Mouse (Mus musculus) kidney, adult 2 months (tissue): ENCODE measurements around the gene Eif3d. TPM values are rescaled to one million over a fixed set of nuclear protein-coding genes. Genes with fewer than 3 reads are reported as not detected.

Experiments used
- DNase-seq: peaks from one replicate; pipeline ENCODE4 v3.0.0; 2021
- H3K27ac ChIP-seq: fragments of 200-500 bp; 2 replicates; pipeline ENCODE4 v1.5.1; 2012; ENCODE audit warnings: low read depth, low read length, control low read depth, inconsistent platforms; ENCODE audit not compliant: insufficient read depth
- H3K27me3 ChIP-seq: fragments of 200-500 bp; replicated peaks from 2 replicates; pipeline ENCODE4 v1.6.1; 2012; ENCODE audit warnings: mild to moderate bottlenecking, moderate library complexity, low read length, inconsistent platforms; ENCODE audit not compliant: control insufficient read depth, insufficient read depth
- H3K36me3 ChIP-seq: fragments of 200-500 bp; 2 replicates; pipeline ENCODE4 v1.6.1; 2012; ENCODE audit warnings: mild to moderate bottlenecking, moderate library complexity, low read length, inconsistent platforms; ENCODE audit not compliant: control insufficient read depth, insufficient read depth
- H3K4me1 ChIP-seq: fragments of 200-500 bp; 2 replicates; pipeline ENCODE4 v1.6.1; 2011; ENCODE audit warnings: low read length; ENCODE audit not compliant: control insufficient read depth, insufficient read depth
- H3K4me3 ChIP-seq: fragments of 200-500 bp; 2 replicates; pipeline ENCODE4 v1.5.1; 2011; ENCODE audit warnings: mild to moderate bottlenecking, low read depth, low read length, control low read depth; ENCODE audit not compliant: insufficient read depth
- CTCF ChIP-seq: fragments of 200-500 bp; conservative IDR thresholded peaks from 2 replicates; pipeline ENCODE4 v1.5.1; 2011; ENCODE audit warnings: low read depth, mild to moderate bottlenecking, control low read depth, low read length, moderate library complexity, mixed read lengths; ENCODE audit not compliant: insufficient read depth, insufficient read length
- POLR2A ChIP-seq: fragments of 200-500 bp; IDR thresholded peaks from one replicate; pipeline ENCODE4 v1.6.1; 2011; ENCODE audit warnings: low read depth, low read length, control low read depth
- WGBS: fragments of 180-500 bp; shearing (Covaris S2); methylation state at CpG from one replicate; pipeline ENCODE4 v1.1.7; 2018; 5-methylcytosine and 5-hydroxymethylcytosine counted together
- polyA plus RNA-seq: library from polyadenylated mRNA; depleted of rRNA; stranded (reverse); fragments of >200 nt; gene quantifications from 2 replicates; pipeline ENCODE4 v1.2.3, GENCODE M21; 2012

Gene Eif3d
- polyA plus RNA-seq, 1 experiment = 132 TPM

DNA sequence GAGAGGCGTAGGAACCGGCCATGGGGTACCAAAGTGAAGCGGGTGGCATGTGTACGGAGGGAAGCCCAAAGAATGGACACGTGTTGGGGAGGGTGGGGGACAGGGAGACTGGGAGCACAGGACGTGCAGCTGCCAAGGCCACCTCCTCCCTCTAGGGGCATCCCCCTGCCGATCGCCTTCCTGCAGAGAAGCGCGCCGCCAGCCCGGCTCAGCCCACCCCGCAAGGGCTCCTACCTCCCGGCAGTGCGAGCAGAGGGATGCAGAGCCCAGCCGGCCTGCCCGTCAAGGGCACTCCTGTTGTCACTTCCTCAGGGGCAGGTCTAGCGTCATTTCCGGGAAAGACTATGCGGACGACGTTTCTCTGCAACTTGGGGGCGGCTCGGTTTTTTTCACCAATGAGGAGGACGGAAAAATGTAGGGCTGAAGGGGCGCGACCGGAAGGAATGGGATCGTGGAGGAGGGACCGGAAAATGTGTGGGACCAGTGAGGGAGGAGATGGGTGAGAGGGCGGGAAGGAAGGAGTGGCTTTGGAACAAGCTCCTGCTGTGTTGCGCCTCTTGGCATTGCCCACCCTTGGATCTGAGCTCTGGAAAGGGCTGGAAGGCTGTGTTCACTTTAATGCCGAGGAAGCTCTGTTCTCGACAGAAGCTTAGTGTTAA is 41.8 kb downstream of the Eif3d start, which contains the start of gene Txn2:
TSS of gene Txn2 (minus strand) at position 334 of the 659 bp plus-strand sequence.
- 0% methylated on average over 34 of the region's 34 CpGs for WGBS
- peaks cover 13% of the 10 kb centered on the region for H3K4me1 ChIP-seq
- H3K27me3 ChIP-seq = no peaks in the 10 kb centered on the region
- peak; percentile 99 for DNase-seq
- no peaks in the 10 kb centered on the region; the same call in 1 of the 2 replicates for H3K36me3 ChIP-seq
- peak within 1 kb of the TSS; percentile 79 for H3K4me3 ChIP-seq
- H3K27ac ChIP-seq = peak within 1 kb of the TSS; percentile 92
- no peak for TF ChIP-seq CTCF
- peak; percentile 56 for TF ChIP-seq POLR2A

DNA sequence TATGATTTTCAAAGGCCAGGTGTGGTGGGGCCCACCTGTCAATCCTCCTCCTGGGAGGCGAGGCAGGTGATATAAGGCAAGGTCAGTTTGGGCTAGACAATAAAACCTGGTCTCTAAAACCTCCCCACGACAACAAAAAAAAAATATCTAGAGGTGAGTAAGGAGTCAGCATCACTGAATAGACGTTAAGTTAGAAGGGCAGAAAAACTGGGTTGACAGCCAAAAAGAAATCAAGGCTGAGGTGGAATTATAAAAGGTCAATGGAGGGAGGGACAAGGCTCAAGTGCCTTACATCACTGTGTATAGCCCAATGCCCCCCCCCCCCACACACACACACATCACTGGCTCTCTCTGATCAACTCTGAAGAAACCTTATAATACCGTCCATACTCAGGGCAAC is 42.5 kb downstream of the Eif3d start:
- Histone ChIP-seq H3K27ac (peak overlapping the region; percentile 92; the same call in 1 of the 2 replicates), H3K36me3 (no peaks in the 10 kb centered on the region; the same call in 1 of the 2 replicates), H3K27me3 (no peaks in the 10 kb centered on the region), H3K4me3 (peak overlapping the region; percentile 79), H3K4me1 (peaks cover 11% of the 10 kb centered on the region)
- TF ChIP-seq CTCF (no peak), POLR2A (no peak)
- no peak for DNase-seq
- WGBS = 16% methylated on average over 4 of the region's 4 CpGs

DNA sequence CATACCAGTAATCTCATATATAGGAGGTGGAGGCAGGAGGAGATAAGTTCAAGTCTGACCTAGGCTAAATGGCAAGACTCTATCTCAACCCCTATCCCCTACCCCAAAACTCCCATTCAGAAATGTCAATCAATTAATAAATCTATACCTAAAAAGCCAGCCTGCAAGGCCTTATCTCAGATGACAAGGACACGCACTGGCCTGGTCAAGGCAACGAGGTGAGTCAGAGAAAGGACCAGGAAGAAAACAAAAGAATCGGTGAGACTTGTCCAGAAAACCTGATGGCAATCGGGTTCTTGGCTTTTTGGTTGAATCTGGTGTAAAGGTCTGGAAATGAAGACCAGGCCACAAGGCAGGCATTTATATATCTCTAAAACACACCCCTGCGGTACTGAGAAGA is 43.7 kb downstream of the Eif3d start:
- no peaks in the 10 kb centered on the region for H3K27me3 ChIP-seq
- TF ChIP-seq POLR2A (no peak), CTCF (no peak)
- no peak for DNase-seq
- H3K36me3 ChIP-seq = no peaks in the 10 kb centered on the region; the same call in 1 of the 2 replicates
- peaks cover 18% of the 10 kb centered on the region for H3K4me1 ChIP-seq
- no peak overlapping the region for H3K4me3 ChIP-seq
- WGBS = 94% methylated on average over 5 of the region's 5 CpGs
- H3K27ac ChIP-seq = no peak overlapping the region

DNA sequence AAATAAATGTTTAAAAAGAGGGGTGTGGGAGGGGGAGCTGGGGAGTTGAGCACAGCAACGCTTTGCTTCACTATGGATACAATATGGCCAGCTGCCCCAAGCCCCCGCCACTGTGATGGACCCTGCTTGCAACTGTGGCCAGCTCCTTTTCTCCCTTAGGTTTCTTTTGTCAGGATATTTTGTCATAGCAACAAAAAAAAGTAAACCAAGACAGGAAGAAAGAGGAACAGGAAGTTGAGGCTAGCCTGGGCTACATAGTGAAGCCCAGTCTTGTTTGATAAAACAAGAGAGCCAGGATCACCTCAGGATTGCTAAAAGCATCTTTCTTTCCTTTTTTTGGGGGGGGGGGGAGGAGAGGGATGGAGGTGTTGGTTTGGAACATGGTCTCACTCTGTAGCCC is 45.4 kb downstream of the Eif3d start:
- Histone ChIP-seq H3K4me3 (no peak overlapping the region), H3K4me1 (peaks cover 25% of the 10 kb centered on the region), H3K27ac (no peak overlapping the region), H3K36me3 (no peaks in the 10 kb centered on the region; the same call in 1 of the 2 replicates), H3K27me3 (no peaks in the 10 kb centered on the region)
- WGBS = 97% methylated on average over 2 of the region's 2 CpGs
- DNase-seq = no peak
- TF ChIP-seq POLR2A = no peak

DNA sequence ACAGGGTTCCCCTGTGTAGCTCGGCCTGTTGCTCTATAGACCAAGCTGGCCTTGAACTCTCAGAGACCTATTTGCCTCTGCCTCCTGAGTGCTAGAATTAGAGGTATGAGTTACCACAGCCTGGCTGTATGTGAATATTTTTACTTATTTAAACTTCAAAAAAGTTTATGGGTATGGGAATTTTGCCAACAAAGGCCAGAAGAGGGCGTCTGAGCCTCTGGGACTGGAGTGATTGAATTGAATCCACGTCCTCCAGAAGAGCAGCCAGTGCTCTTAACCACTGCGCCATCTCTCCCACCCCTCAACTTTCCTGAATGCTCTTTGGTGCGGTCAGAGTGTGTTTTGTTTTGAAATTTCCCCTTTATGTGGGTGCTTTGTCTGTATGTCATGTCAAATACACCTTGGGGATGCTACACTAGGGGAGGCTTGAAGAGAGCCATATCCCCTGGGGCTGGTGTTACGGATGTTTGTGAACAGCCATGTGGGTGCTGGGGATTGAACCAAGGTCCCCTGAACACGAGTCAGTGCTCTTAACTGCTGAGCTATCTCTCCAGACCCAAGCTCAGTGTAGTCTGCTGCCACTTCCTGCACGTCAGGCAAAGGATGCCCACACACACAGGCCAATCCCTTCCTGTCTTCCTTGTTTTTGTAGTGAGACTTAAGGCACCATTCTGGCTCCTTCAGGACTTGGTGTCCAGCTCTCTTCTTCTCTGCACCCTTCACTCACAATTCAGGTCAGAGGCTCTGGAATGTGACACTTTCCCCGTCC is 47.2 kb downstream of the Eif3d start:
- H3K27ac ChIP-seq = peak overlapping the region; percentile 74
- H3K36me3 ChIP-seq = no peaks in the 10 kb centered on the region; the same call in 1 of the 2 replicates

DNA sequence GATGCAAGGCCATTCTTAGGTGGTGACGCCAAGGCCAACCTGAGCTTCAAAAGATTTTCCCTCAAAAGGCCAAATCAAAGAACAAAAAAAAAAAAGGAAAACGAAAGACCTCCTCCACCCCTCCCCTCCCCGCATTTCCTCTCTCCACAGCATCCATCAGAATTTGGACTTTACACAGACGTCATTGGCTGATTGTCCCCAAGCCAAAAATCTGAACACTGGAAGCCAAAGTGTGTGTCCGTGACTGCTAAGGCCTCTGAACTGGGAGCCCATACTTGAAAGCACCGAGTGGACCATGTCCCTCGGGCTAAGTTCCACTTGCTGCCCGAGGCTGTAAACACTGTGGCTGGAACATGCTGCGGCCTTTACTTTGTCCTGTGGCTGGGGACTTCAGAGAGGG is 47.9 kb downstream of the Eif3d start:
- peaks cover 19% of the 10 kb centered on the region for H3K4me1 ChIP-seq
- no peaks in the 10 kb centered on the region; the same call in 1 of the 2 replicates for H3K36me3 ChIP-seq
- H3K27me3 ChIP-seq = no peaks in the 10 kb centered on the region
- no peak for TF ChIP-seq CTCF
- TF ChIP-seq POLR2A = no peak
- H3K27ac ChIP-seq = peak overlapping the region; percentile 78
- peak; percentile 92 for DNase-seq
- 35% methylated on average over 9 of the region's 9 CpGs for WGBS
- H3K4me3 ChIP-seq = no peak overlapping the region

More for the DNA sequence above, 47.2 kb downstream of the Eif3d start:
- DNase-seq = no peak
- no peak overlapping the region for H3K4me3 ChIP-seq
- no peak for TF ChIP-seq CTCF
- TF ChIP-seq POLR2A = no peak
- WGBS = 54% methylated on average over 9 of the region's 9 CpGs
- H3K4me1 ChIP-seq = peaks cover 22% of the 10 kb centered on the region
- H3K27me3 ChIP-seq = no peaks in the 10 kb centered on the region

DNA sequence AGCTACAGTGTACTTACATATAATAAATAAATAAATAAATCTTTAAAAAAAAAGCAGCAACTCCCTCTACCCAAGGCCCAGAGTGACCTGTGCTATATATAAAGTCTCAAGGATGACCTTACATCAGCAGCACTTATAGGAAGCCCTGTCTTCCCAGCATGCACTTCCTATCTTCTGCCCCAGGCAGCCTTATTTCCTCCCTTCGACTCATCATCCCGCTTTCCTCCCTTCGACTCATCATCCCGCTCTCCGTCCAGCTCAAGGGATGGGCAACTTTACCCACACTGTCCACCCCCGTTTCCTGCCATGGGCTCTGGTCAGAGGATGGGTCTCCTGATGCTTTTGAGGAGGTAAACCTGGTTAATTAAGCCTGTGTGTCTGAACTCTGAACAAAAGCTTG is 49.0 kb downstream of the Eif3d start:
- H3K27ac ChIP-seq = peak overlapping the region; percentile 78
- 73% methylated on average over 6 of the region's 6 CpGs for WGBS
- TF ChIP-seq CTCF (no peak), POLR2A (no peak)
- no peak for DNase-seq
- no peaks in the 10 kb centered on the region for H3K27me3 ChIP-seq
- no peaks in the 10 kb centered on the region for H3K36me3 ChIP-seq
- H3K4me1 ChIP-seq = peaks cover 17% of the 10 kb centered on the region; the same call in 1 of the 2 replicates
- no peak overlapping the region for H3K4me3 ChIP-seq
